Mouse (Mus musculus) small intestine, adult 2 months (tissue): ENCODE results near the gene Nos2. TPM values are rescaled to one million over a fixed set of nuclear protein-coding genes. Genes with fewer than 3 reads are reported as not detected.

Experiments
- H3K27ac ChIP-seq: fragments of 200-500 bp; 2 replicates; pipeline ENCODE4 v1.5.1; 2012; ENCODE audit warnings: low read depth, low read length, control low read depth, inconsistent platforms; ENCODE audit not compliant: insufficient read depth
- H3K27me3 ChIP-seq: fragments of 200-500 bp; 2 replicates; pipeline ENCODE4 v1.6.1; 2012; ENCODE audit warnings: mild to moderate bottlenecking, moderate library complexity, low read length, inconsistent platforms; ENCODE audit not compliant: control insufficient read depth, insufficient read depth
- H3K36me3 ChIP-seq: fragments of 200-500 bp; 2 replicates; pipeline ENCODE4 v1.6.1; 2012; ENCODE audit warnings: mild to moderate bottlenecking, low read length, control low read depth, inconsistent platforms; ENCODE audit not compliant: control insufficient read depth, insufficient read depth
- H3K4me1 ChIP-seq: fragments of 200-500 bp; 2 replicates; pipeline ENCODE4 v1.6.1; 2012; ENCODE audit warnings: low read length, inconsistent platforms, mixed read lengths; ENCODE audit not compliant: control insufficient read depth, insufficient read depth, insufficient read length
- H3K4me3 ChIP-seq: fragments of 200-500 bp; 2 replicates; pipeline ENCODE4 v1.5.1; 2012; ENCODE audit warnings: low read depth, mild to moderate bottlenecking, control low read depth, inconsistent platforms, low read length, moderate library complexity
- CTCF ChIP-seq: fragments of 200-500 bp; IDR thresholded peaks from 2 replicates; pipeline ENCODE4 v1.5.1; 2012; ENCODE audit warnings: low read depth, mild to moderate bottlenecking, control low read depth, inconsistent platforms, low read length, moderate library complexity, mixed read lengths; ENCODE audit not compliant: insufficient replicate concordance, insufficient read length; ENCODE audit errors: extremely low read depth
- POLR2A ChIP-seq: fragments of 200-500 bp; IDR thresholded peaks from 2 replicates; pipeline ENCODE4 v1.6.1; 2012; ENCODE audit warnings: low read depth, mild to moderate bottlenecking, control low read depth, inconsistent platforms, low read length, moderate library complexity
- WGBS: fragments of 180-500 bp; shearing (Covaris S2); methylation state at CpG from one replicate; pipeline ENCODE4 v1.1.7; 2018; 5-methylcytosine and 5-hydroxymethylcytosine counted together
- polyA plus RNA-seq: library from polyadenylated mRNA; depleted of rRNA; stranded (reverse); fragments of >200 nt; gene quantifications from 2 replicates; pipeline ENCODE4 v1.2.3, GENCODE M21; 2012

Nos2 gene
- polyA plus RNA-seq, 1 experiment: 13.0 TPM

DNA sequence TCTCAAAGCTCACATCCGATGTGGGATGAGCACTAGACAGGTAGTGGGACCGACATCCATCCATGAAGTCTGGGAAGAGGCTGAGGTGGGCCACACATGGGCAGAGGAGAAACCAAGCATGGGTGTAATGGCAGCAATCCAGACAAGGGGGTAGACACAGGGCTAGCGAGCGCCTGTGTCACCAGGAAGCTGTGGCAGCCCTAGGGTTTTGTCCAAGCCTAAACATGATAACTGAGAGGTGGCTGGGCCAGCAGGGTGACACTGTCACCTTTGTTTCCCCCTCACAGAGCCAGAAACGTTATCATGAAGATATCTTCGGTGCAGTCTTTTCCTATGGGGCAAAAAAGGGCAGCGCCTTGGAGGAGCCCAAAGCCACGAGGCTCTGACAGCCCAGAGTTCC is 38.8 kb downstream of the Nos2 start:
- H3K27ac ChIP-seq: no peak overlapping the region
- TF ChIP-seq CTCF (no peak), POLR2A (no peak)
- no peaks in the 10 kb centered on the region for H3K4me1 ChIP-seq
- H3K27me3 ChIP-seq: no peaks in the 10 kb centered on the region
- no peak overlapping the region for H3K4me3 ChIP-seq
- 52% methylated on average over 8 of the region's 8 CpGs for WGBS
- H3K36me3 ChIP-seq: peaks cover 71% of the 10 kb centered on the region

- Histone ChIP-seq H3K27ac (no peak overlapping the region), H3K4me1 (no peaks in the 10 kb centered on the region; the same call in 1 of the 2 replicates), H3K36me3 (peaks cover 71% of the 10 kb centered on the region), H3K27me3 (no peaks in the 10 kb centered on the region), H3K4me3 (no peak overlapping the region)
- TF ChIP-seq CTCF: peak; percentile 51; the same call in 1 of the 2 replicates
- no peak for TF ChIP-seq POLR2A
- WGBS: 56% methylated on average over 5 of the region's 5 CpGs
These were observed 39.4 kb downstream of the Nos2 start for GRCm38 (mm10) chr11:78959841-78960520.

DNA sequence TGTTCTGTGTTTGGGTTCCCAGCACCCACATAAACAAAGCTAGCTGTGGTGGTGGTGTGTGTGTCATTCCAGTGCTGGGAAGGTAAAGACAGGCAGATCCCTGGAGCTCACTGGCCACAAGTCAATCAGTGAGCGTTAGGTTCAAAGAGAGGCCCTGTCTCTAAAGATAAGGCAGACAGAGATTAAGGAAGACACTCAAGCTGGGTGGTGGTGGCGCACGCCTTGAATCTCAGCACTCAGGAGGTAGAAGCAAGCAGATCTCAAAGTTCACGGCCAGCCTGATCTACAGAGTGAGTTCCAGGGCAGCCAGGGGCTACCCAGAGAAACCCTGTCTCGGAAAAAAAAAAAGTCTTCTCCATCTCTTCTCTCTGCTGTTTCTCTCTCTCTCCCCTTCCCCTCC is 40.6 kb downstream of the Nos2 start:
- no peaks in the 10 kb centered on the region for H3K27me3 ChIP-seq
- H3K27ac ChIP-seq: no peak overlapping the region
- whole genome bisulfite sequencing: 38% methylated on average over 5 of the region's 5 CpGs
- H3K4me3 ChIP-seq: no peak overlapping the region
- H3K4me1 ChIP-seq: no peaks in the 10 kb centered on the region; the same call in 1 of the 2 replicates
- H3K36me3 ChIP-seq: peaks cover 75% of the 10 kb centered on the region
- no peak for TF ChIP-seq POLR2A
- no peak for TF ChIP-seq CTCF

GRCm38 (mm10) chr11:78967371-78967770 is 46.8 kb downstream of the Nos2 start:
- no peak overlapping the region for H3K4me3 ChIP-seq
- no peaks in the 10 kb centered on the region for H3K27me3 ChIP-seq
- no peak overlapping the region for H3K27ac ChIP-seq
- peaks cover 93% of the 10 kb centered on the region for H3K36me3 ChIP-seq
- WGBS: 29% methylated on average over 4 of the region's 4 CpGs
- H3K4me1 ChIP-seq: no peaks in the 10 kb centered on the region; the same call in 1 of the 2 replicates
- TF ChIP-seq CTCF (peak; percentile 53; the same call in 1 of the 2 replicates), POLR2A (no peak)

GRCm38 (mm10) chr11:78968121-78968520 is 47.5 kb downstream of the Nos2 start:
- Histone ChIP-seq H3K27ac (no peak overlapping the region), H3K27me3 (no peaks in the 10 kb centered on the region), H3K4me3 (no peak overlapping the region), H3K36me3 (peaks cover 93% of the 10 kb centered on the region), H3K4me1 (peaks cover 5% of the 10 kb centered on the region; the same call in 1 of the 2 replicates)
- TF ChIP-seq POLR2A (no peak), CTCF (no peak)
- WGBS: 88% methylated on average over 4 of the region's 4 CpGs

- H3K36me3 ChIP-seq: peaks cover 95% of the 10 kb centered on the region
- no peaks in the 10 kb centered on the region for H3K27me3 ChIP-seq
- no peak overlapping the region for H3K4me3 ChIP-seq
- H3K4me1 ChIP-seq: peaks cover 14% of the 10 kb centered on the region; the same call in 1 of the 2 replicates
- 84% methylated on average over 8 of the region's 8 CpGs for WGBS
- no peak for TF ChIP-seq POLR2A
- TF ChIP-seq CTCF: no peak
- H3K27ac ChIP-seq: no peak overlapping the region
These were observed 50.5 kb downstream of the Nos2 start for GRCm38 (mm10) chr11:78971096-78971495.

DNA sequence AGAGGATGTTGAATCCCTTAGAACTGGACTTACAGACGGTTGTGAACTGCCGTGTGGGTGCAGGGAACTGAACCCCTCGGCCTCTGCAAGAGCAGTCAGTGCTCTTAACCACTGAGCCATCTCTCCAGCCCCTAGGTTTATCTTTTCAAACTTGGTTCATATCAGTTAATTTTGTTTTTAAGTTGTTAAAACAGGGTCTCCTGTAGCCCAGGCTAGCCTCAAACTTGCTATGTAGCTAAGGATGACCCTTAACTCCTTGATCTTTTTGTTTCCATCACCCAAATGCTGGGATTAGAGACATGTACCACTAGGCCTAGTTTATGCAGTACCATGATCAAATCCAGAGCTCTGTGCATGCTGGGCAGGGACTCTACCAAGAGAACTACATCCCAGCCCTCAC is 51.2 kb downstream of the Nos2 start:
- peaks cover 95% of the 10 kb centered on the region for H3K36me3 ChIP-seq
- no peaks in the 10 kb centered on the region for H3K27me3 ChIP-seq
- no peak overlapping the region for H3K4me3 ChIP-seq
- peaks cover 14% of the 10 kb centered on the region; the same call in 1 of the 2 replicates for H3K4me1 ChIP-seq
- H3K27ac ChIP-seq: no peak overlapping the region
- 83% methylated on average over 3 of the region's 3 CpGs for WGBS
- no peak for TF ChIP-seq CTCF
- no peak for TF ChIP-seq POLR2A
